Mouse (Mus musculus): Measurements from ENCODE around the gene Ccnd2. TPM values are rescaled to one million over a fixed set of nuclear protein-coding genes. Genes with fewer than 3 reads are reported as not detected.
A peak's percentile ranks its signal among the peaks of the same experiment; 100 is the strongest.

The Ccnd2 gene
- total and polyA plus RNA-seq, 2 experiments from 2014 or later = 31.1 to 383 TPM

- 57% methylated on average over 4 of the region's 4 CpGs for WGBS
- no peak for ATAC-seq (ENCODE audit: insufficient read depth, low read depth)
- H3K4me3 ChIP-seq (ENCODE audit: low read depth, low read length) = no peak overlapping the region
These were observed 25.4 kb upstream of the Ccnd2 start for GRCm38 (mm10) chr6:127177441-127177840.

GRCm38 (mm10) chr6:127172461-127172860, 20.5 kb upstream of the Ccnd2 start:
- no peak overlapping the region for H3K4me3 ChIP-seq (ENCODE audit: low read depth, low read length)
- H3K4me1 ChIP-seq (ENCODE audit: control insufficient read depth, insufficient read depth) = peaks cover 6% of the 10 kb centered on the region; the same call in 1 of the 2 replicates
- H3K27me3 ChIP-seq (ENCODE audit: control insufficient read depth, insufficient read depth, low read length) = no peaks in the 10 kb centered on the region
- TF ChIP-seq EP300 (IDR thresholded peaks at IDR 0.05; ENCODE audit: low read depth) (peak; percentile 87), CTCF (IDR thresholded peaks at IDR 0.05; ENCODE audit: low read depth) (no peak)
- no peak for DNase-seq (ENCODE audit: low spot score)
- ATAC-seq (ENCODE audit: insufficient read depth, low read depth) = peak; percentile 90
- no peak overlapping the region for H3K4me2 ChIP-seq (ENCODE audit: low read depth, low read length)
- 38% methylated on average over 11 of the region's 11 CpGs for WGBS
- no peak overlapping the region for H3K27ac ChIP-seq (ENCODE audit: low read depth)
- no peaks in the 10 kb centered on the region for H3K36me3 ChIP-seq (replicated peaks; ENCODE audit: control insufficient read depth, insufficient read depth, low read length)
- H3K9ac ChIP-seq (replicated peaks; ENCODE audit: low read depth, low read length) = no peak overlapping the region
- H3K9me3 ChIP-seq (replicated peaks; ENCODE audit: control insufficient read depth, low read length) = no peaks in the 10 kb centered on the region

More at GRCm38 (mm10) chr6:127177441-127177840, 25.4 kb upstream of the Ccnd2 start:
- Histone ChIP-seq H3K9ac (replicated peaks; ENCODE audit: low read depth, low read length) (no peak overlapping the region), H3K36me3 (replicated peaks; ENCODE audit: control insufficient read depth, insufficient read depth, low read length) (no peaks in the 10 kb centered on the region), H3K4me1 (ENCODE audit: control insufficient read depth, insufficient read depth) (peaks cover 6% of the 10 kb centered on the region; the same call in 1 of the 2 replicates), H3K27me3 (ENCODE audit: control insufficient read depth, insufficient read depth, low read length) (no peaks in the 10 kb centered on the region), H3K4me2 (ENCODE audit: low read depth, low read length) (no peak overlapping the region), H3K27ac (ENCODE audit: low read depth) (no peak overlapping the region), H3K9me3 (replicated peaks; ENCODE audit: control insufficient read depth, low read length) (no peaks in the 10 kb centered on the region)
- no peak for DNase-seq (ENCODE audit: low spot score)
- TF ChIP-seq CTCF (IDR thresholded peaks at IDR 0.05; ENCODE audit: low read depth) = no peak
- no peak for TF ChIP-seq EP300 (IDR thresholded peaks at IDR 0.05; ENCODE audit: low read depth)

- H3K9ac ChIP-seq (replicated peaks; ENCODE audit: low read depth, low read length) = no peak overlapping the region
- TF ChIP-seq CTCF (IDR thresholded peaks at IDR 0.05; ENCODE audit: low read depth) (no peak), EP300 (IDR thresholded peaks at IDR 0.05; ENCODE audit: low read depth) (no peak)
- no peak overlapping the region for H3K4me2 ChIP-seq (ENCODE audit: low read depth, low read length)
- DNase-seq (ENCODE audit: low spot score) = no peak
- no peak overlapping the region for H3K27ac ChIP-seq (ENCODE audit: low read depth)
- no peak overlapping the region for H3K4me3 ChIP-seq (ENCODE audit: low read depth, low read length)
- WGBS = 83% methylated on average over 8 of the region's 8 CpGs
- peaks cover 6% of the 10 kb centered on the region; the same call in 1 of the 2 replicates for H3K4me1 ChIP-seq (ENCODE audit: control insufficient read depth, insufficient read depth)
- H3K36me3 ChIP-seq (replicated peaks; ENCODE audit: control insufficient read depth, insufficient read depth, low read length) = no peaks in the 10 kb centered on the region
- H3K27me3 ChIP-seq (ENCODE audit: control insufficient read depth, insufficient read depth, low read length) = no peaks in the 10 kb centered on the region
- no peak for ATAC-seq (ENCODE audit: insufficient read depth, low read depth)
- H3K9me3 ChIP-seq (replicated peaks; ENCODE audit: control insufficient read depth, low read length) = no peaks in the 10 kb centered on the region
These were observed 18.7 kb upstream of the Ccnd2 start for GRCm38 (mm10) chr6:127170734-127171133.

- H3K4me1 ChIP-seq (ENCODE audit: control insufficient read depth, insufficient read depth) = peaks cover 9% of the 10 kb centered on the region; the same call in 1 of the 2 replicates
- no peaks in the 10 kb centered on the region for H3K36me3 ChIP-seq (replicated peaks; ENCODE audit: control insufficient read depth, insufficient read depth, low read length)
- DNase-seq (ENCODE audit: low spot score) (no peak), ATAC-seq (ENCODE audit: insufficient read depth, low read depth) (no peak)
- no peak overlapping the region for H3K4me3 ChIP-seq (ENCODE audit: low read depth, low read length)
- TF ChIP-seq EP300 (IDR thresholded peaks at IDR 0.05; ENCODE audit: low read depth) = no peak
- no peak for TF ChIP-seq CTCF (IDR thresholded peaks at IDR 0.05; ENCODE audit: low read depth)
- H3K27ac ChIP-seq (ENCODE audit: low read depth) = no peak overlapping the region
- no peaks in the 10 kb centered on the region for H3K9me3 ChIP-seq (replicated peaks; ENCODE audit: control insufficient read depth, low read length)
- no peak overlapping the region for H3K9ac ChIP-seq (replicated peaks; ENCODE audit: low read depth, low read length)
- 59% methylated on average over 4 of the region's 4 CpGs for whole genome bisulfite sequencing
- H3K4me2 ChIP-seq (ENCODE audit: low read depth, low read length) = no peak overlapping the region
- no peaks in the 10 kb centered on the region for H3K27me3 ChIP-seq (ENCODE audit: control insufficient read depth, insufficient read depth, low read length)
These were observed 13.7 kb upstream of the Ccnd2 start for GRCm38 (mm10) chr6:127165663-127166062.

- Histone ChIP-seq H3K36me3 (replicated peaks; ENCODE audit: control insufficient read depth, insufficient read depth, low read length) (no peaks in the 10 kb centered on the region), H3K27ac (ENCODE audit: low read depth) (peak overlapping the region; percentile 15; the same call in 1 of the 2 replicates), H3K27me3 (ENCODE audit: control insufficient read depth, insufficient read depth, low read length) (no peaks in the 10 kb centered on the region), H3K4me3 (ENCODE audit: low read depth, low read length) (no peak overlapping the region), H3K4me1 (ENCODE audit: control insufficient read depth, insufficient read depth) (peaks cover 9% of the 10 kb centered on the region; the same call in 1 of the 2 replicates), H3K9me3 (replicated peaks; ENCODE audit: control insufficient read depth, low read length) (no peaks in the 10 kb centered on the region), H3K4me2 (ENCODE audit: low read depth, low read length) (0 out of 2 replicates have a peak overlapping the region, but pooled peaks have one; percentile 9), H3K9ac (replicated peaks; ENCODE audit: low read depth, low read length) (no peak overlapping the region)
- WGBS = 22% methylated on average over 6 of the region's 6 CpGs
- DNase-seq (ENCODE audit: low spot score) = peak; percentile 73
- no peak for TF ChIP-seq EP300 (IDR thresholded peaks at IDR 0.05; ENCODE audit: low read depth)
- no peak for TF ChIP-seq CTCF (IDR thresholded peaks at IDR 0.05; ENCODE audit: low read depth)
- peak; percentile 62 for ATAC-seq (ENCODE audit: insufficient read depth, low read depth)
These were observed 10.8 kb upstream of the Ccnd2 start for GRCm38 (mm10) chr6:127162842-127163241.

GRCm38 (mm10) chr6:127157321-127157720, 5.3 kb upstream of the Ccnd2 start:
- H3K9me3 ChIP-seq (replicated peaks; ENCODE audit: control insufficient read depth, low read length) = no peaks in the 10 kb centered on the region
- no peak overlapping the region for H3K4me2 ChIP-seq (ENCODE audit: low read depth, low read length)
- peaks cover 21% of the 10 kb centered on the region for H3K4me1 ChIP-seq (ENCODE audit: control insufficient read depth, insufficient read depth)
- TF ChIP-seq CTCF (IDR thresholded peaks at IDR 0.05; ENCODE audit: low read depth) = no peak
- 38% methylated on average over 1 of the region's 1 CpGs for WGBS
- no peak overlapping the region for H3K27ac ChIP-seq (ENCODE audit: low read depth)
- no peak overlapping the region for H3K4me3 ChIP-seq (ENCODE audit: low read depth, low read length)
- H3K27me3 ChIP-seq (ENCODE audit: control insufficient read depth, insufficient read depth, low read length) = 0 out of 2 replicates have a peak, but pooled peaks cover 3% of the 10 kb centered on the region
- no peaks in the 10 kb centered on the region for H3K36me3 ChIP-seq (replicated peaks; ENCODE audit: control insufficient read depth, insufficient read depth, low read length)
- ATAC-seq (ENCODE audit: insufficient read depth, low read depth) (no peak), DNase-seq (ENCODE audit: low spot score) (no peak)
- no peak overlapping the region for H3K9ac ChIP-seq (replicated peaks; ENCODE audit: low read depth, low read length)

Measured in heart, postnatal 0 days (tissue).